Mouse (Mus musculus) right cerebral cortex, postnatal 14 days (tissue): Measurements from ENCODE around the gene Myo1d.
A peak's percentile ranks its signal among the peaks of the same experiment; 100 is the strongest.

ENCODE experiments used
- DNase-seq: peaks from one replicate; pipeline ENCODE4 v3.0.0; 2022

Gene Myo1d

DNA sequence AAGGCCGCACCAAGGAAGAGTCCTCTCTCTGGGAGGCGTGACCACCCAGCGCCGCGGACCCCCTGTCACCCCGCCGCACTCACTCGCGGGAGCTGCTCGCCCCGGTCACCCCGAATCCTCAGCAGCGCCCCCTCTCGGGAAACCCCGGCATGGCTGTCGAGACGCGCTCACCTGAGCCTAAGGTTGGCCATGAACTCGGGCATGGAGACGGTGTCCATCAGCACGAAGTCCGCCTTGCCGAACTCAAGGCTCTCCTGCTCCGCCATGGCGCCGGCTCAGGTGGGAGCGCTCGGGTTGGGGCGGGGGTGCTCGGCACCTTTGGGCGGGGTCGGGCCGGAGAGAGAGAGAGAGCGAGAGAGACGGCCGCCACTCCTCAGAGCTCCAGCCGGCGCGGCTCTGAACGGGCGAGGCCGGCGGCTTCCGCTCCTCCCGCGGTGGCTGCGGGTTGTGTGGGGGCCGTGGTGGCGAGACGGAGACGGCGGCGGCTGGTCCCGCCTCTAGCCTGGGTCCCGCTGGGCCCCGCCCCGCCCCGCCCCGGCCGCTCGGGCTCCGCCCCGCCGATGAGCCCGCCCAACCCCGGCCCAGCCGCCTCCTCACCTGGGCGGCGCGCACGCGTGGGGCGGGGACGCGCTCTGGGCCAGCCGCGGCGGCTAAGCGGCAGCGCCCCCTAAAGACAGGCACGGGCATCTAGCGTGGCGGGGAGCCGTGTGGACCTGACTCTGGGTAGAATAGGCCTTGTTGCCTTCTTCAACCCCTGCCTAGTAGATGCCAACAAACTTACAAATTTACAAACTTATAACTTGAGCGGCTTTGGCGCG is at the start of gene Myo1d:
Gene Myo1d, minus strand, starts transcription at position 499 of the 818 bp plus-strand sequence.
- DNase-seq, result peak; percentile 86

DNA sequence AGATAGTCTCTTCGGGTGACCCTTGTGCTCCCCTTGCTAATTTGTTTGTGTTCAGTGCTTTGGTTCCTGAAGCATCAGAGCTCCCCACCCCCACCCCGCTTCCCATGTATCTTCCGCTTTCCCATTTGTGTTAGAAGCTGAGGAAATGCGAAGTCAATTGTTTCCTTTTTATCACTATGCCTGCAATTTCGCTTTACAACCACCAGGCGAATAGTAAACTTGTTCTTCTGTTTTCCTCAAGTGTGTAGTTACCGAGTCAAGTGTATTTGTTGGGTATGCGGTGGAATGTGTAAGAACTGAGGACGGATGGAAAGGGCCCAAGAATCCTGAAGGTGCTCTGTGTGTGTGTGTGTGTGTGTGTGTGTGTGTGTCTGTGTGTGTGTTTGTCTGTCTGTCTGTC is 42.0 kb upstream of the Myo1d start:
- DNase-seq, result no peak

DNA sequence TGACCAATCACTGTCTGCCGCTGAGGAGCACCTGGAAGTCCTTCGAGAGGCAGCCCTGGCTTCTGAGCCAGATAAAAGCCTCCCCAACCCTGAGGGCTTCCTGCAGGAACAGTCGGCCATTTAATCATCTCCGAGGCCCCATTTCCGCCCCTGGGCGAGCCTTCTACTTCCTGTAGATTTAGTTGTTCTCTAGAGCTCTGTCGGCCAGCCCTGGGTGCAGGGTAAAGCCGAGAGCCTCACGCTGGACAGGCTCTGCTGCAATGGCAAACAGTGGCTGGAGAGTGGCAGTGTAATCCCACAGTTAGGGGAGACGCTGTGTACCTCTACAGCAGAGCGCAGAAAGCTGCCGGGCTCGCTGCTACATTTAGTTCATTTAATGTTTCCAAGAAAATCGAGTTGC is 41.5 kb upstream of the Myo1d start:
- DNase-seq, result peak; percentile 56

DNA sequence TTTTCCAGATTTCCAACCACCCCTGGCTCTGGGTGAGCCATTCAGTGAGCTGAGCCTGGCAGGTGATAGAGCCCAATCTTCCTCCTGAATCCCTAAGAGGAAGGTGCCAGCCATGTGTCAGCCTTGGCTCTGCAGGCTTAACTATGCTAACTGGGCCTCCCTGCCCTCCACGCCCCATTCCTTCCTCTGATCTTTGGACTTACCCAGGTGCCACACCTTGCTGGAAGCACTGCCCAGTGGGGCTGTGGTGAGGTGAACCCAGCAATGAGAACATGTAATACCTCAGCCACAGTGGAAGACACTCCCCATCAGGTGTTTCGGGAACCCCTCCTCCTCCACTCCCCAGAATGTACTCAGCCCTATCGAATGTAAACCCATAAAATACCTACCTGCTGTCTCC is 40.3 kb upstream of the Myo1d start:
- no peak for DNase-seq

DNA sequence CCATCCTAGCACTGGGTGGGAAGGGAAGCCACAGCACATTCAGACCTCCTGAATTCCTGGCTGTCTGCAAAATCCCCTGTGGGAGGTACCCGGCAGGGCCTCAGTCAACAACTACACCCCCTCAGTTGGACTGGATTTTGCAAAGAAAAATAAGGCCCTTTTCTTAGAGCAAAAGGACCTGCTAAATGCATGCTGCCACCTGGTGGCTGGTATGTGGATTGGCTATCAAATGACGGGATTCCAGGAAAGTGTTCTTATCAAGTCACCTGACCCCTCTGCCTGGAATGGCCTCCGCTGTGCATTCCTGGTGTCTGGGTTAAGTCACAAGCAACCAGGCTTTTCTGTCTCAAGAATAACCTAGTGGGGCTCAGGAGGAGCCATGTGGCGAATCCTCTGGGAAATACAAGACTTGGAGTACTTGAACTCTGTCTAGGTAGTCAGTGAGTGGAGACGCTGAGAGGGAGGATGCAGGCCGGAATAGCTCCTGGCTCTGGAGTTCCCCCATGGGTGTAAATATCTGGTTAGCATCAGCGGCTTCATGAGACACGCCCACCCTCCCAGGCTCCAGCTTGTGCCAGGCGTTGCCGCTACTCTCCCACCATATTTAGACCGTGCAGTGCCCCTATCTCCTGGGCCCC is 38.4 kb upstream of the Myo1d start:
- DNase-seq, result peak; percentile 55

DNA sequence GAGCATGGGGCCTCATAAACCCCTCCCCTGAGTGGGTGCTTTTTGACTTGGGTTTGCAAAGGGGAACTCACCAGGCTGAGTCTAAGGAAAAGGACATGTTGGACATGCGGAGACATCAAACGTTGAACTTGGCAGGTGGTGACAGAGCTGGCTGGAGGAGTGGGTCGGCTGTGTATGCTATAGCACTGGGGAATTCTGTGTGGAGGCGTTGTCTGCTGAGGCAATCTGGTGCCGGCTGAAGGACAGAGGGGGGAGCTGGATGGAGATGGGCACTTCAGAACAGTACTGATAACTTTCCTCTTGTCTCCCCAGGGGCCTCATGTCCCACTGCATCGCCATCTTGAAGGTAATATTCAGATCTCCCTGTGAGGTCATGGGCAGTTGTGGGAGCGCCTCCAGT is 35.5 kb upstream of the Myo1d start:
- DNase-seq, result no peak

DNA sequence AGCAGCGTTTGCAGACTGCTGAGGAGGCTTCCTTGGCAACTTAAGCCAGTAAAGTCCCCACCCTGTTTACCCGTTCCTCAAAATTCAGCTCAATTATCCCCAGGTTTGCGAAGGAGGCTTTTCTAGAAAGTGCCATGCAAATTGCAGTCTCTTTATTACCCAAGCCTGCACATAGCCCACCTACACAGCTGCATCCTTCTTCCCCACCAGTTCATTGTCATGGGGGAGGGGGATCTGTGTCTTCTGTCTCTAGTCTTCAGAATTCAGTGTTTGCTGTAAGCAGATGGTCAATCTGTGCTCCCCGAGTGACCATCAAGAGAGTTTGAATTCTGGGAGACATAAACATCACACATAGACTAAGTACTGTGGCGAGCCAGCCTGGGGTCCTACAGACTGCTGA is 31.3 kb upstream of the Myo1d start:
- DNase-seq, result no peak

DNA sequence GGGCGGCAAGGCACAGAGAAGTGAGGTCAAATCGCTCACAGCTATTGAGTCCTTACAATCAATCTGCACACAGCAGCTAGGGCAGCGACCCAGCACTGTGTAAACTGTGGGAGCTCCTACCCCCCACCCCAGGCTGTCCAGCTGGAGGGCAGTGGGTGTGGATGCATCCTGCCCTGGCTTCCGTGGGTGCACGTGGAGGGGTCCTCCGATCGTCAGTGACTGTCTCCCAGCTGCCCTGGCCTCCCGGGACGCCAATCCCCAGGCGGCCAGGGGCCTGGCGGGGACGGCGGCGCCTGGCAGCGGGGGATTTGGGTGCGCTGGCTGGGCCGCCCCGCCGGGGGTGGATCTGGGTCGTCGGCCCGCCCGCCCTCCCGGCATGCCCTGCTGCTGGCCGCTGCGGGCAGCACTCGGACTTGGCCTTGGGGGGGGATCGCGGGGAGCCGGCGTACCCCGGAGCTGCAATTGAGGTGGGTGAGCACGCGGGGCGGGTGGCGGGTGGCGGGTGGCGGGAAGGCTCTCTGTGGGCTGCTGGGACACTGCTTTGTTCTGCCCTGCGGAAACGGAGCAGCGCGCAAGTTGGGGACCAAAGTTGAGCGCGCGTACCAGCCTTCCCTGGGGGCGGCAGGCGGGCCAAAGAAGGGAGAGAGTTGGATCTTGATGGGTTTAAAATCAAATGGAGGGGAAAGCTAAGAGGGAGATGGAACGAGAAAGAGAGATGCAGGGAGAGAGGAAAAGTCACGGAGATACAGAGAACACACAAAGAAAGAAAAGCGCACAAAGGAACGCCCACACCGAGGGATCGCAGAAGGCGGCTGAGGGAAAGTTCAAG is 30.4 kb upstream of the Myo1d start, which contains the start of gene Tmem98:
Gene Tmem98, plus strand, starts transcription at position 183 of the 829 bp plus-strand sequence.
- DNase-seq, result no peak

DNA sequence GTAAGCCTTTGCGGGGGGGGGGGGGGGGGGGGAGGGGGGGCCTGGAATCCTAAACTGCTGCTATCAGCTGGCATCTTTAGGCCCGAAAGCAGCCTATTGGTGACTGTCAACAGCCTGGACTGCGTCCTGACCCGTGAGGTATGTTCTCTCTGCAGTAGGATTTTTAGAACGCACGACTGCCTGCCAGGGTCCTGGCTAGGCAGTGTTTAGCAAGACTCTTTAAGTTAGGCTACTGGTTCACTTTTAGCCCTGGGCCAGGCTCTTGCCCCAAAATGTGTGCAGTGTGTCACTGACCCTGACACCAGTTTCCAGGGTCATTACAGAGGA is 29.8 kb upstream of the Myo1d start:
- no peak for DNase-seq

DNA sequence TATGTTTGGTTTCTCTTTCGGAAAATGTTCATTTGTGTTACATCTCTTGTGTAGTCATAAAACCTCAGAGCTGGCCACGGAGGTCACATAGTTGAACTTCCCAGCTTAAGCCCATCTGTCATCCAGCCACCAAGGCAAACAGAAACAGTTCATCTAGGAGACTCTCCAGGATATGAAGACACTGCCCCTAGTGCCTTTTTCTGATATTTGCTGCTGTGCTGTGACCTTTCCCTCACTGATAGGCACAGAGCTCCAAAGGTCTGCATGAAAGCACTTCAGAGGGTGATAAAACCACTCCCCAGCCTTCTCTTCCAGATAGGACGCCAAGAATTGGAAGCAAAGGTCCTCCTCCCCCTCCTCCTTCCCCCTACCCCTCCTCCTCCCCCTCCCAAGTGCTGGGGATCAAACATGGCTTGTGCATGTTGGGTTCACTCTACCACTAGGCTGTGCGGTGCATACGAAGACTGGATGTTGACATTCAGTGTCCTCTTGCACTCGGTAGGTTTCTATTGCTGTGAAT is 28.8 kb upstream of the Myo1d start:
- no peak for DNase-seq

DNA sequence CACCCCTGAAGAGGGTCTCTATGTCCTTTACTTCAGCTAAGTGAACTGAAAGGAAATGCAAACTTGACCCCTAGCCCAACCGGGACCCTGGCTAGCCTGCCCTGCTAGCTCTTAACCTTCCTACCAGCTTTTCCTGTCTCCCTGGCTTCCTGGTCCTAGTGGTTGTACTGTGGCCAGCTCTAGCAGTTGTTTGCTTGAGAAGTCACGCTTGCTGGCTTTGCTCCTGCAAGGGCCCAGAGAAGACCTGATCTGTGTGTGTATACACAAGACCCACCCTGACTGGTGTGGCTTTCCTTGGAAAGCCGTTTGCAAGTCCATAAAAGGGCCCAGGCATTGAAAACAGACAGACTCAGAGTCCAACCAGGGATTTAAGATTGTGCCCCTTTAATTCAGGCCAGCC is 22.9 kb upstream of the Myo1d start:
- DNase-seq, result no peak

DNA sequence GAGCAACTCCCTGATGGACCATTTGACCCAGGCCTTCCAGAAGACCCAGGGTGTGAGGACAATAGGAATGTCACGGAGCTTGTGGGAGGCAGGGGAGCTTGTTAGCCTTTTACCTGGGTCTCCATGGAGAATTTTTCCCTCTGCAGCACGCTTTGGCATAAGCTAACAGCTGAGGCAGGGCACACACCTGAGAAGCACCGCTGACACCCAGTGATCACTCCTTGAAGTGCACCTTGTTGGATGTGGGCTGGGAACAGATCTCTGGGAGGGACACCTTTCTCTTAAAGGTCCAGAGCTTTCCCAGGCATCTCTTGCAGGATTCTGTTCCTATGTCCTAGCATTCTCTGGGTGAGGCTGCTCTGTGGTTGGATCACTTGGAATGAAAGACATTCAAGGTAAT is 20.2 kb upstream of the Myo1d start:
- DNase-seq, result no peak

DNA sequence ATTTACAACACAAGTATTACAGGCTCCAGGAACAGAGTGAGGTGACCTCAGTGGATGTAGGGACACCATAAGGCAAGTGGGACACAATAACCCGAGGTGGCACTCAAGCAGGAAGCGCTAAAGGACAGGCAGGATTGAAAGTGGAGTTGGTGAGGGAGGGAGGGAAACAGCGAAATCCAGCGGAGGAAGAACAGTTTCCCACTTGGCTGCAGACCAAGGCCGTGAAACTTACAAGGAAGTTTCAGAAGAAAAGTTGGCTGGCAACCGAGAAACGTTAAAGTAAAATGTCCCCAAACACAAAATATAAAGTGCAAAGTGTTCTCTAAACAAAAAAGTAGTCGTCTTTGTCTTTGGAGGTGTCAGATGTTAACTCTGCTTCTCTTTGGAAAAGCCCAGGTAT is 15.6 kb upstream of the Myo1d start:
- no peak for DNase-seq

DNA sequence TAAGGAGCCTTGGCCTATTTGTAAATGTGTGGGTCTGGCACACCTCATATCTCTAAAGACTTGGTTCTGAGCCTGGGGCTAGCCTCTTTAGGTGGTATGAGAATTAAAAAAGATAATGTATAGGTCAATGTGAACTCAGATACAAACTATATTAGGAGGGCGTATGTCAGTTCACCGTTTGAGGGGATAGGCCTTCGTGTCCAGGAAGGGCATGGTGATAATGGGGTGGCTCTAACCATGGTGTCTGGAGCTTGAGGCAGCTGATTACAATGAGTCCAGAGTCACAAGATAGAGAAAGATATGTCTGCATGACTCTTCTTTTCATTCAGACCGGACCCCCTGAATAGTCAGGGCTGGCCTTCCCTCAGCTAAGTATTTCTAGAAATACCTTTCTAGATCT is 14.5 kb upstream of the Myo1d start:
- DNase-seq, result no peak

DNA sequence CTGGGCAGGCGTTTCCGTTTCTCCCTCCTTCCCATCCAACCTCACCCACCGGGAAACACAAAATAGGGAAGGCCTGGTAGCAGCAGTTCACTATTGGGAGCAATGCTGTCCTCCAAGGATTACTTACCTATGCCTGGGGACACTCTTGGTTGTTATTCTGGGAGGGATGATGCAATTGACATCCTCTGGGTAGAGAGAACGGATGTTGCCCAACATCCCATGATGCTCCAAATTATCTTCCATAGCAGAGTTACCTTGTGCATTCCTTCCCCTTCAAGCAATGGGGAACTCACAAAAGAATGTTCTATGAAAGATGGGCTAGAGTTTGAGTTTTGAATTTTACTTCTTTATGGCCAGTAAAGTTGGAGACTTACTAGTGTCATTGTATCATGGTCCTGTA is 13.6 kb upstream of the Myo1d start:
- no peak for DNase-seq

DNA sequence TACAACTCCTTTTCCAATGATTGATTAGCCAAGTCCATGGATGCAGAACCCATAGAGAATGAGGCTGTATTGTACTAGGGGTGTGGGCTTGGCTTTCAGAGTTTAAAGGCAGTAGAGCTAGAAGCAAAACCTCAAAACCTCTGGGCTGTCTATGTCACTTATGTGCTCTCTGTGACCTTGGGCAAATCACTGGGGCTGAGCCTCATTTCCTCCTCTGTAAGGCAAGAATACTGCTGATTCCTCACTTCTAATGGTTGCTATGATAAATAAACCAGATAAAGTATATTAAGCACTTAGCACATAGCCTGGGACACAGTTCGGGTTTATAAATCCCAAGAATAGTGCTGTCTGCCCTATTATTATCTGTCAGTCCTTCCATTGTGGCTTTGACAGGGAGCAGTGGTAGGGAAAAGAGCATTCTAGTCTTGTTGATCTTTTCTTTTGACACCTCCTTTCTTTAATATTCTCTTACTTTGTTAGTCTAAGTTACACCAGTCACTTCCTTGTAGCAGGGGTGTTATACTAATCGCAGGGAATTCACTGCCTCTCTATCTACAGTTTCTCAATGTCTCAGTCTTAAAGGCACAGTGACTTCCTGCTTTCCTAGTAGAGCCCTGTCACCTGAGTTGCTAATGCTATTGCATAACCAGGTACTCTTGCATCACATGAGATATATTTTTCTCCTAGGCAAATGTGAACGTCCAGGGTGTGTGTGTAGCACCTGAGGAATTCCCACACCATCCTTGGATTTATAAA is 12.0 kb upstream of the Myo1d start:
- no peak for DNase-seq

DNA sequence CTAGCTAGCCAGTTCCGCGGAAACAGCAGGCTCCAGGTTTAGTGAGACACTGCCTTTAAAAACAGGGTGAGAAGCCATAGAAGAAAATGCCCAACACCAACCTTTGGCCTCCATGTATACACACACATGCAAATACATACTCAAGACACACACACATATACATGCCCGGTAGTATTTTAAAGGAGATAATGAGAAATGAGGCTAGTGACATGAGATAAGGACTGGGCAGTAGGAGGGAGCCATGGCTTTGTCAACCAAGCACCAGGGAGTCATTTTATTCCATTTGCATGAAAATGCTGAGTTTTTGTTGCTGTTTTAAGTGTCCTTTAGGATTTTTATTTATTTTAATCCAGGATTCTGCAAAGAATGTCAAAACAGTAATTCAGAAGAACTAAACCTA is 10.6 kb upstream of the Myo1d start:
- no peak for DNase-seq

DNA sequence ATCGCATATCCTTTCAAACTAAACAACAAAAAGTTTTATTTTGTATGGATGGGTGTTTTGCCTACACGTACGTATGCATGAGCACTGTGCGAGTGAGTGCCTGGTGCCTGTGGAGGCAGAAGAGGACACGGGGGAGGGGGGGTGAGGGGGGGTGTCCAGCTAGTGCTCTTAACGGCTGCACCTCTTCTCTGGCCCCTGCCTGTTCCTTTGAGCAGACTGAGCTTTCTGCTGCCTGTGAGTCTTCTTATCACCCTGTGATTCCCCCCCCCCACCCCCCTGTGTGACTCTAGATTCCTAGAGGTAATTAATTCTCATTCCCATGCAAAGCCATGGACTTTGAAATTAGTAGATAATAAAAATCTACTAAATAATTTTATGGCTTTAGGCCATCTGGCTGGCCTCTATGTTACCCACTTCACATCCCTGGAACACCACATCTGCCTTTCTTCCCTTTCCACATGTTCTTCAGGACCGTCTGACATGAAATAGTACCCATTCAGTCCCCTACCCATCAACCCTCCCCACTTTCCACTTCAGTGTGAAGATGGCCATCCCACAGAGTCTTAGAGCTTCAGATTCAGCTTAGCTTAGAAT is 9.9 kb upstream of the Myo1d start:
- no peak for DNase-seq

DNA sequence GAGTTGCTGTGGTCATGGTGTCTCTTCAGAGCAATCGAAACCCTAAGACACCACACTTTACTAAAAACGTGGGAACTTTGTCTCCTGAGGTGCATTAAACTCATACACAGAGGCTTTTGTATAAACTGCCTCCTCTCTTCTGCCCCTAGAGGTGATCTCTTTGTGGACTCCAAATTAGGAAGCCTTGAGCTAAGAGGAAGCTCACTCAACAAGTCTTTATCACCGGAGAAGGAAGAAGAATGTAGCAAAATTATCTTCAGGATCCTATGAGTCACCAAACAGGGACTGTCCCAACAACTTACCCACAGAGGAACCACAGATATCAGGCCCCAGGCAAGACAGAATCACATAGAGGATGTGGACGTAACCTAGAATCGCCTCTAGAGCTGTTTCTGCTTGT is 5.8 kb upstream of the Myo1d start:
- DNase-seq, result no peak

DNA sequence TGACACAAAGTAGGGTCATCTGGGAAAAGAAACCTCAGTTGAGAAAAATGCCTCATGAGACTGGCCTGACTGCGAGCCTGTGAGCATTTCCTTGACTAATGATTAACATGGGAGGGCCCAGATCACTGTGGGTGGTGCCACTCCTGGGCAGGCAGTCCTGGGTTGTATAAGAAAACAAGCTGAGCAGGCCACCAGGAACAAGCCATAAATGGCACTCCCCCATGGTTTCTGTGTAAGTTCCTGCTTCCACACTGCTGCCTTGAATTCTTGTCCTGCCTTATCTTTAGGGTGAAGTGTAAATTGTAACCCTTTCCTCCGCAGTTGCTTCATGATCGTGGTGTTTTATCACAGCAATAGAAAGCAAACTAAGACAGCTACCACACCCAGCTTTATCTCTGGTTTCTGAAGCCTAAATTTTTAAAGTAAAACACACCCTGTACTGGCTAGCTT is 4.5 kb upstream of the Myo1d start:
- no peak for DNase-seq

DNA sequence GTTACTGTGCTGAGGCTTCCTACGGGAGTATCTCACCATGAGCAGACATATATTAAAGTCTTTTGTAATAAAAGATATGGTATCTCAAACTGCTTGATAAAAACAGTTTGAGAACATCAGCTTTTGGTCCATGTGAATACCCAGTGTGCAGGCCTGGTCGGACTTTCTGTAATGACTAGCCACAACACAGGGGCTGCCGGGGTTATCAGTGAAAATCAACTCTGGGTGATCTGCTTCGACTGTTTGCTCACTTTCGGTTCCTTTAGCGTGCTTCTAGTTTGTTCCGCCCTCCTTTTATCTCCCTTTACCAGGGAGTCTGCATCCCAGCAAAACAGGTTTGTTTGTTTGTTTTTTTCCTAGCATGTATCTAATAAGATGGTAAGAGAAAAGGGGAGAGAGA is 3.6 kb upstream of the Myo1d start:
- DNase-seq, result no peak

DNA sequence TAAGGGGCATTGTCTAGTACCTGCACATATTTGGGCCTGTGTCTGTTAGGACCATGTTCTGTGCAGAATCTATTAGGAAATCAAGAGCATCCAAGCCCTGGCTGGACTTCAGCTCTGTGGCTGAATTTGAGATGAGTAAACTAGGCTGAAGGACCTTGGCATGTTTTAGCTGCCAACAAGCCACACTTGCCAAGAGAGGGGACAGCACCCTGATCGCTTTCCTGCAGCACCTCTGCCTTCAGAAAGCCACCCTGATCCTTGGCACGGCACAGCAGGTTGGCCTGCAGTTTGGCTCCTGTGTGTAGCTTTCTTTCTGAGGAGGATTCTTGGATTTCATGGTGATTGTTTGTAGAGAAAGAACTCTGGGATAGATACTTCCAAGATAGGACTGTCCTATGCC is 1.7 kb upstream of the Myo1d start:
- DNase-seq, result no peak
